Mouse (Mus musculus) myocyte (in vitro differentiated cells): ENCODE measurements around the gene Fut2. TPM values are rescaled to one million over a fixed set of nuclear protein-coding genes. Genes with fewer than 3 reads are reported as not detected.

Source experiments
- H3K27me3 ChIP-seq: one replicate; pipeline ENCODE4 v1.6.1; 2011; ENCODE audit not compliant: control insufficient read depth, insufficient read depth, insufficient read length
- H3K36me3 ChIP-seq: one replicate; pipeline ENCODE4 v1.6.1; 2011; ENCODE audit not compliant: control insufficient read depth, insufficient read depth
- H3K4me2 ChIP-seq: one replicate; pipeline ENCODE4 v1.6.1; 2011; ENCODE audit warnings: low read depth, control low read depth
- H3K4me3 ChIP-seq: one replicate; pipeline ENCODE4 v1.5.1; 2011; ENCODE audit warnings: mild to moderate bottlenecking, control low read depth, moderate library complexity
- H3K79me2 ChIP-seq: one replicate; pipeline ENCODE4 v1.6.1; 2011; ENCODE audit not compliant: control insufficient read depth, insufficient read depth
- H3ac ChIP-seq: one replicate; pipeline ENCODE4 v1.6.1; 2011; ENCODE audit not compliant: control insufficient read depth, insufficient read length
- CEBPB ChIP-seq: IDR thresholded peaks from 2 replicates; pipeline ENCODE4 v1.6.1; 2011; ENCODE audit warnings: mild to moderate bottlenecking, moderate library complexity; ENCODE audit not compliant: poor library complexity, insufficient read depth, severe bottlenecking
- E2F4 ChIP-seq: IDR thresholded peaks from one replicate; pipeline ENCODE4 v1.6.1; 2011; ENCODE audit warnings: mild to moderate bottlenecking, control low read depth, moderate library complexity; ENCODE audit not compliant: insufficient read depth
- MAX ChIP-seq: IDR thresholded peaks from one replicate; pipeline ENCODE4 v1.6.1; 2011; ENCODE audit warnings: low read depth, mild to moderate bottlenecking, control low read depth
- MYOD1 ChIP-seq, 3 experiments: IDR thresholded peaks; one replicate each; pipeline ENCODE4 v1.6.1; 2011; ENCODE audit warnings: control low read depth in 2 of 3, low read depth in 2 of 3, mild to moderate bottlenecking in 2 of 3, moderate library complexity in 1 of 3; ENCODE audit not compliant: insufficient read length in 2 of 3, control insufficient read depth in 1 of 3
- MYOG ChIP-seq, 3 experiments: IDR thresholded peaks; one replicate each; pipeline ENCODE4 v1.6.1; 2011; ENCODE audit warnings: control low read depth in 2 of 3, low read depth in 2 of 3, mild to moderate bottlenecking in 2 of 3; ENCODE audit not compliant: insufficient read length in 2 of 3, control insufficient read depth in 1 of 3, insufficient read depth in 1 of 3
- POLR2A ChIP-seq: IDR thresholded peaks from one replicate; pipeline ENCODE4 v1.6.1; 2011; ENCODE audit warnings: low read depth, mild to moderate bottlenecking, control low read depth, moderate library complexity; ENCODE audit not compliant: insufficient read length
- POLR2AphosphoS2 ChIP-seq: IDR thresholded peaks from one replicate; pipeline ENCODE4 v1.6.1; 2011; ENCODE audit warnings: low read depth, control low read depth; ENCODE audit not compliant: insufficient read length
- REST ChIP-seq: IDR thresholded peaks from one replicate; pipeline ENCODE4 v1.6.1; 2011; ENCODE audit warnings: mild to moderate bottlenecking, control low read depth, moderate library complexity; ENCODE audit not compliant: insufficient read depth, insufficient read length
- SRF ChIP-seq: IDR thresholded peaks from one replicate; pipeline ENCODE4 v1.6.1; 2011; ENCODE audit warnings: low read depth; ENCODE audit not compliant: control insufficient read depth, insufficient read length
- TCF12 ChIP-seq: IDR thresholded peaks from one replicate; pipeline ENCODE4 v1.6.1; 2011; ENCODE audit warnings: mild to moderate bottlenecking, control low read depth; ENCODE audit not compliant: poor library complexity, insufficient read depth, severe bottlenecking
- TCF3 ChIP-seq: IDR thresholded peaks from one replicate; pipeline ENCODE4 v1.6.1; 2011; ENCODE audit warnings: low read depth, control low read depth; ENCODE audit not compliant: insufficient read length
- USF1 ChIP-seq: IDR thresholded peaks from one replicate; pipeline ENCODE4 v1.6.1; 2011; ENCODE audit warnings: low read depth, mild to moderate bottlenecking, control low read depth, moderate library complexity
- polyA plus RNA-seq: library from polyadenylated mRNA; unstranded; fragments of >200 nt; fragmentation: generic; extraction: Trizol; gene quantifications from one replicate; pipeline ENCODE4 v1.2.1, GENCODE M21; 2012; ENCODE audit warnings: missing spikeins

The Fut2 gene
- polyA plus RNA-seq, 1 experiment = 0.41 TPM

DNA sequence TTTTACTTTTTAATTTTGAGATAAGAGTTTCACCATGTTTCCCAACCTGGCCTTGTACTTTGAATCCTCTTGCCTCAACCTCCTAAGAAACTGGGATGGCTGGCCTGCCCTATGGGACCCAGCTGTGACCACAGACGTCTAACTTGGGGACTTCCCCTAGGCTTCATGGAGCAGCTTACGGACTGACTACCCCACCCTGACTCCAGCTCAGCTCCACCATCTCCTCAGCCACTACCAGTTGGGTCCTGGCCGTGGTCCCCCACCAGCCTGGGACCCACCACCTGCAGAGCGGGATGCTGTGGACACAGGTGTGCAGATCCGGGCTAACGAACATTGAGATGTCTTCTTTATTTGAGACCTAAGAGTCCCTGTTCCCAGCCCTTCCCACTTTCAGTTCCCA is 28.5 kb downstream of the Fut2 start:
- Histone ChIP-seq H3K4me2 (no peak overlapping the region), H3K4me3 (no peak overlapping the region), H3K79me2 (no peaks in the 10 kb centered on the region), H3ac (no peak overlapping the region), H3K27me3 (no peaks in the 10 kb centered on the region), H3K36me3 (no peaks in the 10 kb centered on the region)
- TF ChIP-seq USF1 (no peak), MYOD1 (IDR thresholded peaks at IDR 0.05; ENCODE audit: control insufficient read depth in 1 of 3, insufficient read length in 2 of 3, low read depth in 2 of 3) (no peak), POLR2AphosphoS2 (no peak), POLR2A (no peak), MYOG (IDR thresholded peaks at IDR 0.05; ENCODE audit: control insufficient read depth in 1 of 3, insufficient read depth in 1 of 3, insufficient read length in 2 of 3, low read depth in 2 of 3) (no peak), SRF (no peak), CEBPB (no peak), TCF12 (no peak), REST (no peak), TCF3 (no peak), E2F4 (no peak), MAX (no peak)

DNA sequence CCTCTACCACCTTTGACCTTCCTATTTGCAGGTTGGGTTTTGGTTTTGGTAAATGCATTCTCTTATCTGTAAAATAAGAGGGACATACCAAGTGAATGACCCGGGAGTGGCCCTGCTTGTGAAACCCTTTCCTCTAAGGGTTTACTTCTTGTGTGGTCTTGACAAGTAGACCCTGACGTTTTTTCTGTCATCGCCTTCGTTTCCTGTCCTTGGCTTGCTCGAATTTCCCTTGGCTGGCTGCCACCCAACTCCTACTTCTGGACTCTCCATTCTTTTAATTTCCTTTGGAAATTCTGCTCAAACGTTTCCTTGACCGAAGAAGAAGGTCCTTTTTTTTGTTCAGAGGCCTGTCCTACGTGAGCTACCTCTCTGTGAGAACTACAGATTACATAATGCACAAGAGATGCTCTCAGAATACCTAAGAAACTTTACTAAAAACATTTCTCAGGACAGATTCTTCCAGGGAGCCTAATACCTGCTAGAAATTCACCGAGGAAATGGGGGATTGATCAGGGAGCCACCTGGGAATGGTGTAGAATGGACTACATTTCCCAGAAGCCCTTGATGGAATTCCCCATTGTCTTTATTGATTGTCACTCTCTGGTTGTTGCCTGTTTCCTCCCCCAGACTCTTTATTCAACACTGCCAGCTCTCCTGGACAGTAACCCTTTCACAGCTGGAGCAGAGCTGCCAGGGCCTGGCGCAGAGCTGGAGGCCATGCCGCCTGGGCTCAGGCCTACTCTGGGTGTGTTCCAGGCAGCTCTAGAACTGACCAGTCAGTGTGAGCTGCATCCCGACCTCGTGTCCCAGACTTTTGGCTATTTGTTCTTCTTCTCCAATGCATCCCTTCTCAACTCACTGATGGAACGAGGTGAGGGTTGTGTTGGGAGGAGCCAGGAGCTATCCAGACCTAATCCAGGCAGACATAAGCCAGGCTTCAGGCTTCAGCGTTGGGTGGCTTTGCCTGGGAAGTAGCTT is 30.2 kb downstream of the Fut2 start:
- H3K4me2 ChIP-seq = no peak overlapping the region
- TF ChIP-seq CEBPB (no peak), TCF12 (no peak), E2F4 (no peak), TCF3 (no peak), POLR2A (no peak), USF1 (no peak), POLR2AphosphoS2 (no peak), MYOG (IDR thresholded peaks at IDR 0.05; ENCODE audit: control insufficient read depth in 1 of 3, insufficient read depth in 1 of 3, insufficient read length in 2 of 3, low read depth in 2 of 3) (no peak), MAX (no peak), MYOD1 (IDR thresholded peaks at IDR 0.05; ENCODE audit: control insufficient read depth in 1 of 3, insufficient read length in 2 of 3, low read depth in 2 of 3) (no peak)
- no peak overlapping the region for H3ac ChIP-seq
- H3K36me3 ChIP-seq = no peaks in the 10 kb centered on the region
- no peaks in the 10 kb centered on the region for H3K79me2 ChIP-seq
- H3K27me3 ChIP-seq = no peaks in the 10 kb centered on the region
- H3K4me3 ChIP-seq = no peak overlapping the region

DNA sequence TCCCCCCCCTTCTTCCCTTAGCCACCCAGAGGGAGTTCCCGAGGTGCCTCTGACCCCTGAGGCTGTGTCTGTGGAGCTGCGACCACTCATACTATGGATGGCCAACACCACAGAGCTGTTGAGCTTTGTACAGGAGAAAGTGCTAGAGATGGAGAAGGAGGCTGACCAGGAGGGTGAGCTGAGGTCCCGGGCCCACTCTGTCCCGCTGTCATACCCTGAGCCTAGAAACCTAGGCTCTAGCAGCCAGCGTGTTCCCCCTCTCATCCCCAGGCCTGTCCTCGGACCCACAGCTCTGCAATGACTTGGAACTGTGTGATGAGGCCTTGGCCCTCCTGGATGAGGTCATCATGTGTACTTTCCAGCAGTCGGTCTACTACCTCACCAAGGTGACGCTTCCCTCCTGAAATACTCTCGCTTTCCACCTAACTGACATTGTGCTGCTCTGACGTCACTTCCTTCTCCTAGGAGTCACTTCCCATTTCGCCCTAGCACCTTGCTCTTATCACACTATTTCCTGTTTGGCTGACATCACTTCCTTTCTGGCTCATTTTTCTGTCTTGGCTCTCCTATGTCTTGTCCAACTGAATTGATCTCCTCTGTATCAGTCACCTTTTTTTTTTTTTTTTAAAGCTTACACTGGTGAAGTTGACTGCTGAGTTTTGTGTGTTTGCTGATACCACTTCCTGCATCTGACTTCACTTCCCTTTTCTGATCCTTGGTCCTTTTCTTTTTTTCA is 31.1 kb downstream of the Fut2 start:
- Histone ChIP-seq H3ac (no peak overlapping the region), H3K79me2 (no peaks in the 10 kb centered on the region), H3K36me3 (no peaks in the 10 kb centered on the region), H3K4me3 (no peak overlapping the region), H3K27me3 (no peaks in the 10 kb centered on the region), H3K4me2 (no peak overlapping the region)
- TF ChIP-seq POLR2AphosphoS2 = peak; percentile 34
- TF ChIP-seq SRF = no peak

DNA sequence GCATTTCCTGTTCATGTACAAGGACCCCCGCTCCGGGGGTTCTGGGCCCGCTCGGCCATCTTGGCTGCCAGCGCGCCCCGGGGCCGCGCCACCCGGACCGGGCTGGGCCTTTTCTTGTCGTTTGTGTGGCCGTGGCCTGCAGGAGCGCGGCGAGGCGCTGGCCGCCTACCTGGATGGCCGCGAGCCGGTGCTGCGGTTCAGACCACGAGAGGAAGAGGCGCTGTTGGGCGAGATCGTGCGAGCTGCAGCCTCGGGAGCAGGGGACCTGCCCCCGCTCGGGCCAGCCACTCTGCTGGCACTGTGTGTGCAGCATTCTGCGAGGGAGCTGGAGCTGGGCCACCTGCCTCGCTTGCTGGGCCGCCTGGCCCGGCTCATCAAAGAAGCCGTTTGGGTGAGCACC is 33.7 kb downstream of the Fut2 start:
- H3K4me3 ChIP-seq = no peak overlapping the region

More for the DNA sequence above, 33.7 kb downstream of the Fut2 start:
- Histone ChIP-seq H3K79me2 (no peaks in the 10 kb centered on the region), H3K27me3 (no peaks in the 10 kb centered on the region), H3K36me3 (no peaks in the 10 kb centered on the region), H3ac (no peak overlapping the region), H3K4me2 (no peak overlapping the region)
- TF ChIP-seq REST = no peak
- no peak for TF ChIP-seq SRF
- no peak for TF ChIP-seq USF1
- TF ChIP-seq POLR2A = no peak
- no peak for TF ChIP-seq MAX
- no peak for TF ChIP-seq TCF3
- TF ChIP-seq MYOD1 (IDR thresholded peaks at IDR 0.05; ENCODE audit: control insufficient read depth in 1 of 3, insufficient read length in 2 of 3, low read depth in 2 of 3) = no peak
- no peak for TF ChIP-seq TCF12
- no peak for TF ChIP-seq E2F4
- TF ChIP-seq MYOG (IDR thresholded peaks at IDR 0.05; ENCODE audit: control insufficient read depth in 1 of 3, insufficient read depth in 1 of 3, insufficient read length in 2 of 3, low read depth in 2 of 3) = no peak
- TF ChIP-seq POLR2AphosphoS2 = no peak
- no peak for TF ChIP-seq CEBPB
